Mouse (Mus musculus) liver, adult 2 months (tissue): ENCODE data around the gene Mdc1.
A peak's percentile ranks its signal among the peaks of the same experiment; 100 is the strongest.

ENCODE experiments used
- CTCF ChIP-seq: fragments of 200-500 bp; IDR thresholded peaks from 2 replicates; pipeline ENCODE4 v1.5.1; 2011; ENCODE audit warnings: low read depth, low read length, control low read depth
- POLR2A ChIP-seq: fragments of 200-500 bp; IDR thresholded peaks from 2 replicates; pipeline ENCODE4 v1.6.1; 2011; ENCODE audit warnings: low read length, control low read depth; ENCODE audit not compliant: insufficient read depth; ENCODE audit errors: extremely low read depth

GRCm38 (mm10) chr17:35870884-35871696 is 29.8 kb downstream of the Mdc1 start:
- TF ChIP-seq CTCF: peak; percentile 26; the same call in 1 of the 2 replicates
- no peak for TF ChIP-seq POLR2A
